23 mouse cellular contexts compared by ENCODE assay signal in genomic region chr2:50635896-50636295, GRCm38 (mm10).
DNase-seq lines count a peak whose midpoint lies in the region; ATAC-seq and TF ChIP-seq lines count a peak whose summit lies in the region.
"Had no signal": no experiment of that assay in that cellular context is flagged by ENCODE, and none has a peak within 500 bp of the region (broad histone marks: within the 10 kb centered on the region; RNA-seq: fewer than 3 reads in every experiment).

No protein-coding gene starts in this region.

- peak; percentile 40; the same call in 1 of the 2 replicates for ATAC-seq in forebrain, embryonic 14.5 days
- peak; percentile 29; the same call in 1 of the 2 replicates for ATAC-seq in forebrain, postnatal 0 days
- no peak for ATAC-seq in forebrain, embryonic 15.5 days (replicated peaks)
- no peak for ATAC-seq in midbrain, embryonic 11.5 days (ENCODE audit: low FRiP score)
- ATAC-seq: activated CD4-positive, CD25-positive, alpha-beta regulatory T cell, adult 4 months; Patski had no signal

- no peaks in the 10 kb centered on the region for H3K27me3 ChIP-seq in forebrain, embryonic 14.5 days (replicated peaks; ENCODE audit: control insufficient read depth, insufficient read depth, low read length)
- no peaks in the 10 kb centered on the region for H3K27me3 ChIP-seq in forebrain, embryonic 10.5 days (ENCODE audit: poor library complexity, severe bottlenecking)
- no peaks in the 10 kb centered on the region for H3K27me3 ChIP-seq in forebrain, postnatal 0 days (ENCODE audit: insufficient read depth, low read length)
- no peaks in the 10 kb centered on the region for H3K27me3 ChIP-seq in forebrain, embryonic 15.5 days
- H3K27me3 ChIP-seq in midbrain, embryonic 11.5 days (ENCODE audit: control insufficient read depth, insufficient read depth, low read length) = no peaks in the 10 kb centered on the region
- no peaks in the 10 kb centered on the region for H3K27me3 ChIP-seq in midbrain, embryonic 10.5 days (ENCODE audit: low read depth, poor library complexity, severe bottlenecking)
- H3K27me3 ChIP-seq: embryonic facial prominence, embryonic 13.5 days; embryonic facial prominence, embryonic 15.5 days; Patski had no signal

- 10% methylated on average over 2 of the region's 2 CpGs for WGBS in forebrain, embryonic 14.5 days
- WGBS in forebrain, embryonic 10.5 days = 63% methylated on average over 2 of the region's 2 CpGs
- 8% methylated on average over 2 of the region's 2 CpGs for WGBS in forebrain, postnatal 0 days
- WGBS in forebrain, embryonic 15.5 days = 12% methylated on average over 2 of the region's 2 CpGs
- 66% methylated on average over 2 of the region's 2 CpGs for WGBS in midbrain, embryonic 11.5 days
- 70% methylated on average over 2 of the region's 2 CpGs for WGBS in midbrain, embryonic 10.5 days

- H3K4me1 ChIP-seq in forebrain, embryonic 14.5 days (ENCODE audit: control insufficient read depth, insufficient read depth, low read length) = 0 out of 2 replicates have a peak, but pooled peaks cover 2% of the 10 kb centered on the region
- H3K4me1 ChIP-seq in forebrain, embryonic 10.5 days = peaks cover 14% of the 10 kb centered on the region
- H3K4me1 ChIP-seq in forebrain, postnatal 0 days (ENCODE audit: insufficient read depth) = no peaks in the 10 kb centered on the region
- peaks cover 4% of the 10 kb centered on the region for H3K4me1 ChIP-seq in forebrain, embryonic 15.5 days
- H3K4me1 ChIP-seq in midbrain, embryonic 11.5 days (ENCODE audit: control insufficient read depth, insufficient read depth, low read length) = no peaks in the 10 kb centered on the region
- no peaks in the 10 kb centered on the region for H3K4me1 ChIP-seq in midbrain, embryonic 10.5 days
- H3K4me1 ChIP-seq: embryonic facial prominence, embryonic 13.5 days; embryonic facial prominence, embryonic 15.5 days had no signal

- no peak for TF ChIP-seq POLR2A in brain, embryonic 14.5 days (IDR thresholded peaks at IDR 0.05; ENCODE audit: borderline replicate concordance, extremely low read depth, insufficient read depth, insufficient read length, poor library complexity, severe bottlenecking)

- no peak overlapping the region for H3K4me3 ChIP-seq in forebrain, embryonic 14.5 days (ENCODE audit: low read depth, low read length)
- H3K4me3 ChIP-seq in forebrain, embryonic 10.5 days = no peak overlapping the region
- no peak overlapping the region for H3K4me3 ChIP-seq in forebrain, postnatal 0 days (ENCODE audit: low read depth, low read length)
- H3K4me3 ChIP-seq in forebrain, embryonic 15.5 days = no peak overlapping the region
- no peak overlapping the region for H3K4me3 ChIP-seq in midbrain, embryonic 11.5 days (ENCODE audit: low read depth, low read length)
- H3K4me3 ChIP-seq in midbrain, embryonic 10.5 days = no peak overlapping the region
- H3K4me3 ChIP-seq: embryonic facial prominence, embryonic 13.5 days; embryonic facial prominence, embryonic 15.5 days; erythroblast, embryonic 14.5 days had no signal

- peak; percentile 28 for DNase-seq in forebrain, embryonic 14.5 days (ENCODE audit: low spot score)
- no peak for DNase-seq in forebrain, embryonic 10.5 days (ENCODE audit: extremely low spot score, low spot score)
- DNase-seq in forebrain, postnatal 0 days = no peak
- peak; percentile 49 for DNase-seq in midbrain, embryonic 11.5 days (ENCODE audit: low spot score, missing footprints)
- no peak for DNase-seq in midbrain, embryonic 10.5 days (ENCODE audit: low spot score)
- DNase-seq in brain, embryonic 14.5 days (ENCODE audit: low read depth) = peak; percentile 49
- DNase-seq in thymus, postnatal 25 days = no peak
- DNase-seq: adrenal gland, adult 8-10 months; adrenal gland, postnatal 14 days; adrenal gland, postnatal 36 days; cerebellum, adult 11 months; cerebellum, adult 18-20 months; cerebellum, adult 8-10 months; cerebellum, adult 9-11 months; cerebellum, postnatal 14 days; cerebellum, postnatal 36 days; embryo, embryonic 11 days had no signal

- H3K4me2 ChIP-seq in forebrain, embryonic 14.5 days (ENCODE audit: low read length) = no peak overlapping the region
- H3K4me2 ChIP-seq in forebrain, postnatal 0 days (ENCODE audit: low read depth) = no peak overlapping the region
- H3K4me2 ChIP-seq in forebrain, embryonic 15.5 days (replicated peaks) = no peak overlapping the region
- no peak overlapping the region for H3K4me2 ChIP-seq in midbrain, embryonic 11.5 days
- H3K4me2 ChIP-seq: embryonic facial prominence, embryonic 13.5 days; embryonic facial prominence, embryonic 15.5 days had no signal

- H3K9ac ChIP-seq in forebrain, embryonic 14.5 days (ENCODE audit: low read length) = no peak overlapping the region
- no peak overlapping the region for H3K9ac ChIP-seq in forebrain, postnatal 0 days
- no peak overlapping the region for H3K9ac ChIP-seq in forebrain, embryonic 15.5 days (replicated peaks)
- H3K9ac ChIP-seq in midbrain, embryonic 11.5 days (ENCODE audit: low read length) = no peak overlapping the region
- H3K9ac ChIP-seq: embryonic facial prominence, embryonic 13.5 days; embryonic facial prominence, embryonic 15.5 days had no signal

- no peaks in the 10 kb centered on the region for H3K36me3 ChIP-seq in forebrain, embryonic 14.5 days (ENCODE audit: control insufficient read depth, insufficient read depth, low read length)
- H3K36me3 ChIP-seq in forebrain, embryonic 10.5 days (replicated peaks) = no peaks in the 10 kb centered on the region
- no peaks in the 10 kb centered on the region for H3K36me3 ChIP-seq in forebrain, postnatal 0 days (ENCODE audit: insufficient read depth)
- H3K36me3 ChIP-seq in forebrain, embryonic 15.5 days = no peaks in the 10 kb centered on the region
- H3K36me3 ChIP-seq in midbrain, embryonic 11.5 days (ENCODE audit: control insufficient read depth, insufficient read depth, low read length) = no peaks in the 10 kb centered on the region
- H3K36me3 ChIP-seq in midbrain, embryonic 10.5 days = no peaks in the 10 kb centered on the region
- H3K36me3 ChIP-seq: embryonic facial prominence, embryonic 13.5 days; embryonic facial prominence, embryonic 15.5 days had no signal

- H3K27ac ChIP-seq in forebrain, embryonic 14.5 days (ENCODE audit: low read depth, low read length) = no peak overlapping the region
- H3K27ac ChIP-seq in forebrain, embryonic 10.5 days = no peak overlapping the region
- H3K27ac ChIP-seq in forebrain, postnatal 0 days (ENCODE audit: low read depth, low read length) = no peak overlapping the region
- no peak overlapping the region for H3K27ac ChIP-seq in forebrain, embryonic 15.5 days (replicated peaks)
- H3K27ac ChIP-seq in midbrain, embryonic 11.5 days (ENCODE audit: low read depth, low read length) = no peak overlapping the region
- no peak overlapping the region for H3K27ac ChIP-seq in midbrain, embryonic 10.5 days (replicated peaks)
- H3K27ac ChIP-seq: embryonic facial prominence, embryonic 13.5 days; embryonic facial prominence, embryonic 15.5 days had no signal

- H3K9me3 ChIP-seq in forebrain, embryonic 14.5 days (replicated peaks; ENCODE audit: control insufficient read depth, low read length) = no peaks in the 10 kb centered on the region
- no peaks in the 10 kb centered on the region for H3K9me3 ChIP-seq in forebrain, embryonic 10.5 days
- H3K9me3 ChIP-seq in forebrain, postnatal 0 days (ENCODE audit: low read length) = no peaks in the 10 kb centered on the region
- H3K9me3 ChIP-seq in forebrain, embryonic 15.5 days = no peaks in the 10 kb centered on the region
- H3K9me3 ChIP-seq in midbrain, embryonic 11.5 days (ENCODE audit: control insufficient read depth, low read length) = no peaks in the 10 kb centered on the region
- H3K9me3 ChIP-seq in midbrain, embryonic 10.5 days (replicated peaks) = no peaks in the 10 kb centered on the region
- H3K9me3 ChIP-seq: embryonic facial prominence, embryonic 13.5 days; embryonic facial prominence, embryonic 15.5 days had no signal

- no peak for TF ChIP-seq CTCF in forebrain, postnatal 0 days (IDR thresholded peaks at IDR 0.05; ENCODE audit: low read depth)
- TF ChIP-seq CTCF in brain, embryonic 14.5 days (IDR thresholded peaks at IDR 0.05; ENCODE audit: borderline replicate concordance, extremely low read depth, insufficient read depth, insufficient read length) = no peak

Comparison
In these comparisons a context has a peak if more than half of its experiments do, and no peak if none do; other contexts are left out.
1. ATAC-seq: peak in forebrain, embryonic 14.5 days (single experiment) and forebrain, postnatal 0 days (single experiment); none in forebrain, embryonic 15.5 days (single experiment) and midbrain, embryonic 11.5 days (single experiment).
2. DNase-seq: peak in forebrain, embryonic 14.5 days (single experiment), midbrain, embryonic 11.5 days (single experiment) and brain, embryonic 14.5 days (single experiment); none in forebrain, embryonic 10.5 days (single experiment), forebrain, postnatal 0 days (single experiment), midbrain, embryonic 10.5 days (single experiment) and thymus, postnatal 25 days (single experiment).